Mouse (Mus musculus) spleen, adult 2 months (tissue): ENCODE results near the gene Kcnf1. TPM values are rescaled to one million over a fixed set of nuclear protein-coding genes. Genes with fewer than 3 reads are reported as not detected.

Source experiments
- DNase-seq, 2 experiments: peaks; one replicate each; pipeline versions ENCODE4 v3.0.0 to v3.0.0-alpha.2; 2012 to 2021; ENCODE audit warnings: low spot score in 2 of 2, low read depth in 1 of 2
- H3K27ac ChIP-seq: fragments of 200-500 bp; 2 replicates; pipeline ENCODE4 v1.5.1; 2012; ENCODE audit warnings: low read length, inconsistent platforms; ENCODE audit not compliant: insufficient read depth
- H3K27me3 ChIP-seq: fragments of 200-500 bp; 2 replicates; pipeline ENCODE4 v1.6.1; 2012; ENCODE audit warnings: mild to moderate bottlenecking, moderate library complexity, low read length, inconsistent platforms; ENCODE audit not compliant: control insufficient read depth, insufficient read depth
- H3K36me3 ChIP-seq: fragments of 200-500 bp; 2 replicates; pipeline ENCODE4 v1.6.1; 2012; ENCODE audit warnings: mild to moderate bottlenecking, low read length, inconsistent platforms; ENCODE audit not compliant: control insufficient read depth, insufficient read depth
- H3K4me1 ChIP-seq: fragments of 200-500 bp; 2 replicates; pipeline ENCODE4 v1.6.1; 2011; ENCODE audit warnings: inconsistent platforms; ENCODE audit not compliant: control insufficient read depth, insufficient read depth, insufficient read length
- H3K4me3 ChIP-seq: fragments of 200-500 bp; 2 replicates; pipeline ENCODE4 v1.5.1; 2011; ENCODE audit warnings: mild to moderate bottlenecking, inconsistent platforms; ENCODE audit not compliant: insufficient read depth, insufficient read length; ENCODE audit errors: extremely low read depth
- CTCF ChIP-seq: fragments of 200-500 bp; IDR thresholded peaks from 2 replicates; pipeline ENCODE4 v1.5.1; 2011; ENCODE audit warnings: mild to moderate bottlenecking, inconsistent platforms; ENCODE audit not compliant: insufficient read depth, insufficient read length, insufficient replicate concordance; ENCODE audit errors: extremely low read depth
- POLR2A ChIP-seq: fragments of 200-500 bp; IDR thresholded peaks from 2 replicates; pipeline ENCODE4 v1.6.1; 2011; ENCODE audit warnings: low read depth, low read length, inconsistent platforms
- WGBS: fragments of 180-500 bp; shearing (Covaris S2); methylation state at CpG from one replicate; pipeline ENCODE4 v1.1.7; 2018; 5-methylcytosine and 5-hydroxymethylcytosine counted together
- polyA plus RNA-seq: library from polyadenylated mRNA; depleted of rRNA; stranded (reverse); fragments of >200 nt; gene quantifications from 2 replicates; pipeline ENCODE4 v1.2.3, GENCODE M21; 2012

Gene Kcnf1
- polyA plus RNA-seq, 1 experiment, result 0.28 TPM

GRCm38 (mm10) chr12:17183788-17184187 is 7.1 kb upstream of the Kcnf1 start:
- no peak overlapping the region for H3K4me3 ChIP-seq
- 48% methylated on average over 10 of the region's 10 CpGs for WGBS
- no peaks in the 10 kb centered on the region for H3K27me3 ChIP-seq
- TF ChIP-seq CTCF (no peak), POLR2A (no peak)
- H3K27ac ChIP-seq, result no peak overlapping the region
- no peaks in the 10 kb centered on the region for H3K4me1 ChIP-seq
- H3K36me3 ChIP-seq, result no peaks in the 10 kb centered on the region
- DNase-seq, result no peak

GRCm38 (mm10) chr12:17176041-17176756 is 489 bp downstream of the Kcnf1 start:
- Histone ChIP-seq H3K27ac (no peak overlapping the region), H3K4me3 (peak overlapping the region; percentile 2; the same call in 1 of the 2 replicates), H3K4me1 (peaks cover 4% of the 10 kb centered on the region; the same call in 1 of the 2 replicates), H3K36me3 (no peaks in the 10 kb centered on the region), H3K27me3 (peaks cover 7% of the 10 kb centered on the region)
- no peak for TF ChIP-seq CTCF
- TF ChIP-seq POLR2A, result no peak
- WGBS, result 5% methylated on average over 54 of the region's 54 CpGs
- peak in 1 of 2 experiments; percentile 8 for DNase-seq

- TF ChIP-seq CTCF (no peak), POLR2A (no peak)
- H3K27ac ChIP-seq, result no peak overlapping the region
- 20% methylated on average over 25 of the region's 25 CpGs for whole genome bisulfite sequencing
These were observed 1.1 kb downstream of the Kcnf1 start for GRCm38 (mm10) chr12:17175531-17175951.

GRCm38 (mm10) chr12:17175124-17175523 is 1.6 kb downstream of the Kcnf1 start:
- TF ChIP-seq CTCF, result no peak
- TF ChIP-seq POLR2A, result no peak
- H3K27me3 ChIP-seq, result peaks cover 7% of the 10 kb centered on the region
- H3K4me3 ChIP-seq, result no peak overlapping the region
- H3K4me1 ChIP-seq, result peaks cover 4% of the 10 kb centered on the region; the same call in 1 of the 2 replicates
- no peak overlapping the region for H3K27ac ChIP-seq
- no peaks in the 10 kb centered on the region for H3K36me3 ChIP-seq
- WGBS, result 79% methylated on average over 20 of the region's 20 CpGs
- no peak for DNase-seq

More at GRCm38 (mm10) chr12:17175531-17175951, 1.1 kb downstream of the Kcnf1 start:
- no peak overlapping the region for H3K4me3 ChIP-seq
- DNase-seq, result no peak
- H3K36me3 ChIP-seq, result no peaks in the 10 kb centered on the region
- H3K27me3 ChIP-seq, result peaks cover 7% of the 10 kb centered on the region
- peaks cover 4% of the 10 kb centered on the region; the same call in 1 of the 2 replicates for H3K4me1 ChIP-seq

- no peaks in the 10 kb centered on the region for H3K36me3 ChIP-seq
- H3K4me1 ChIP-seq, result peaks cover 4% of the 10 kb centered on the region; the same call in 1 of the 2 replicates
- H3K27ac ChIP-seq, result no peak overlapping the region
- peaks cover 7% of the 10 kb centered on the region for H3K27me3 ChIP-seq
- TF ChIP-seq CTCF (no peak), POLR2A (no peak)
- WGBS, result 73% methylated on average over 10 of the region's 10 CpGs
- H3K4me3 ChIP-seq, result no peak overlapping the region
- DNase-seq, result no peak
These were observed 2.4 kb downstream of the Kcnf1 start for GRCm38 (mm10) chr12:17174134-17174893.

- WGBS, result 87% methylated on average over 10 of the region's 10 CpGs
- H3K4me3 ChIP-seq, result no peak overlapping the region
- no peak for TF ChIP-seq CTCF
- TF ChIP-seq POLR2A, result no peak
- H3K4me1 ChIP-seq, result no peaks in the 10 kb centered on the region
- no peaks in the 10 kb centered on the region for H3K27me3 ChIP-seq
- no peaks in the 10 kb centered on the region for H3K36me3 ChIP-seq
- DNase-seq, result no peak
- H3K27ac ChIP-seq, result no peak overlapping the region
These were observed 6.3 kb downstream of the Kcnf1 start for GRCm38 (mm10) chr12:17170406-17170805.
